Mouse (Mus musculus): Measurements from ENCODE around the gene D1Pas1. TPM values are rescaled to one million over a fixed set of nuclear protein-coding genes. Genes with fewer than 3 reads are reported as not detected.

Gene D1Pas1
- total and polyA plus RNA-seq, 2 experiments from 2014 or later = 0.05 TPM; not detected in 1

DNA sequence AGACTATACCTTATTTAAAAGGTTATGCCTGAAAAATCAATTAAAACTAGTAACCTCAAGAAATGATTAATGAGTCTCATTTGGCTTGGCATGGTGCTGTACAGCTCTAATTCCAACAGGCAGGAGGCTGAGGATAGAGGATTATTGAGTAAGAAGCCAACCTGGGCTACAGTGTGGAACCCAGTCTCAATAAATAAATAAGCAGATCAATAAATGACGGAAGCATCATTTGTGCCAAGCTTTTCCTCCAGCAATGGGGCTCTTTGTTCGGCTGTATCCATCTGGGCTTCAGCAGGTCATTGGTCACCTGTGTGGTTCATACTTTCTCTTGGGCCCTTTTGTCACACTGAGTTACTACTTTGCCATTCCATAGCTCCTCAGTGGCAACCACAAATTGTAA is 46.9 kb downstream of the D1Pas1 start:
- H3K27ac ChIP-seq (ENCODE audit: low read depth) = no peak overlapping the region
- no peak for ATAC-seq (ENCODE audit: insufficient read depth, low read depth)
- 86% methylated on average over 2 of the region's 2 CpGs for WGBS

DNA sequence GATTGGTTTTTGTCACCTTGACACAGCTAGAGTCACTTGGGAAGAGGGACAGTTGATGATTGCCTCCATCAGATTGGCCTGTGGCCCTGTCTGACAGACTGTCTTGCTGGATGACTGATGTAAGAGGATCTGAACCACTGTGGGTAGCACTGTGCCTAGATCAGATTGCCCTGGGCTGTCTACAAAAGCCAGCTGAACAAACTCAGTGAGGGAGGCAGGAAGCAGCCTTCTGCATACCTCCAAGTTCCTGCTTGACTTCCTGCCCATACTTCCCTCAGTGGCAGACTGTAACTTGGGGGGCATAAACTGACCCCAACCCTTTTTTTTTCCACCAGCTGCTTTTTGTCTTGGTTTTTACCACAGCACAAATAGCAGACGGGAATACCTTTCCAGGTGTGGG is 48.5 kb downstream of the D1Pas1 start:
- 75% methylated on average over 1 of the region's 1 CpGs for WGBS
- H3K9me3 ChIP-seq (replicated peaks; ENCODE audit: control insufficient read depth, low read length) = no peaks in the 10 kb centered on the region
- no peak for DNase-seq (ENCODE audit: low spot score)

More for the DNA sequence above, 46.9 kb downstream of the D1Pas1 start:
- H3K27me3 ChIP-seq (ENCODE audit: control insufficient read depth, insufficient read depth, low read length) = no peaks in the 10 kb centered on the region
- no peaks in the 10 kb centered on the region for H3K36me3 ChIP-seq (replicated peaks; ENCODE audit: control insufficient read depth, insufficient read depth, low read length)
- no peak for TF ChIP-seq EP300 (IDR thresholded peaks at IDR 0.05; ENCODE audit: low read depth)
- no peak for TF ChIP-seq CTCF (IDR thresholded peaks at IDR 0.05; ENCODE audit: low read depth)
- no peak overlapping the region for H3K4me2 ChIP-seq (ENCODE audit: low read depth, low read length)
- H3K9me3 ChIP-seq (replicated peaks; ENCODE audit: control insufficient read depth, low read length) = no peaks in the 10 kb centered on the region
- no peak overlapping the region for H3K4me3 ChIP-seq (ENCODE audit: low read depth, low read length)
- no peak for DNase-seq (ENCODE audit: low spot score)
- H3K9ac ChIP-seq (replicated peaks; ENCODE audit: low read depth, low read length) = no peak overlapping the region
- no peaks in the 10 kb centered on the region for H3K4me1 ChIP-seq (ENCODE audit: control insufficient read depth, insufficient read depth)

DNA sequence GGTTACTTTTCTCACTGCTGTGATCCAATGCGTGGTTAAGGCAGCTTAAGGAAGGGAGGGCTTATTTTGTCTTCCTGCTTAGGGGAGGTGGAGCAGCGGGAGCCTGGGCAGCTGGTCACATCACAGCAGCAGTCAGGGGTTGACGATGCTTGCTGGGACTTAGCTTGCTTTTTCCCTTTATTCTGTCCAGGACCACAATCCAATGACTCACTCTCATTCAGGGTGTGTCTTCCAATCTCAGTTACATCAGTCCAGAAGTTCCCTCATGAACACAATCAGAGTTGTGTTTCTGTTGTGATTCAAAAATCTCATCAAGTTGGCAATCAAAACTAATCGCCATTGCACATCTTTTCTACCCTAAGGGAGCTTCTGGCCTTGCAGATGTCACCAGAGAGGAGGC is 48.9 kb downstream of the D1Pas1 start:
- H3K36me3 ChIP-seq (replicated peaks; ENCODE audit: control insufficient read depth, insufficient read depth, low read length) = no peaks in the 10 kb centered on the region
- no peaks in the 10 kb centered on the region for H3K9me3 ChIP-seq (replicated peaks; ENCODE audit: control insufficient read depth, low read length)
- no peak overlapping the region for H3K27ac ChIP-seq (ENCODE audit: low read depth)
- no peaks in the 10 kb centered on the region for H3K27me3 ChIP-seq (ENCODE audit: control insufficient read depth, insufficient read depth, low read length)
- no peaks in the 10 kb centered on the region for H3K4me1 ChIP-seq (ENCODE audit: control insufficient read depth, insufficient read depth)
- DNase-seq (ENCODE audit: low spot score) (no peak), ATAC-seq (ENCODE audit: insufficient read depth, low read depth) (no peak)
- no peak overlapping the region for H3K4me3 ChIP-seq (ENCODE audit: low read depth, low read length)
- no peak for TF ChIP-seq CTCF (IDR thresholded peaks at IDR 0.05; ENCODE audit: low read depth)
- TF ChIP-seq EP300 (IDR thresholded peaks at IDR 0.05; ENCODE audit: low read depth) = no peak
- no peak overlapping the region for H3K9ac ChIP-seq (replicated peaks; ENCODE audit: low read depth, low read length)
- WGBS = 51% methylated on average over 4 of the region's 4 CpGs
- H3K4me2 ChIP-seq (ENCODE audit: low read depth, low read length) = no peak overlapping the region

More for the DNA sequence above, 48.5 kb downstream of the D1Pas1 start:
- Histone ChIP-seq H3K4me2 (ENCODE audit: low read depth, low read length) (no peak overlapping the region), H3K27ac (ENCODE audit: low read depth) (no peak overlapping the region), H3K4me1 (ENCODE audit: control insufficient read depth, insufficient read depth) (no peaks in the 10 kb centered on the region), H3K4me3 (ENCODE audit: low read depth, low read length) (no peak overlapping the region), H3K36me3 (replicated peaks; ENCODE audit: control insufficient read depth, insufficient read depth, low read length) (no peaks in the 10 kb centered on the region), H3K9ac (replicated peaks; ENCODE audit: low read depth, low read length) (no peak overlapping the region), H3K27me3 (ENCODE audit: control insufficient read depth, insufficient read depth, low read length) (no peaks in the 10 kb centered on the region)
- no peak for TF ChIP-seq CTCF (IDR thresholded peaks at IDR 0.05; ENCODE audit: low read depth)
- TF ChIP-seq EP300 (IDR thresholded peaks at IDR 0.05; ENCODE audit: low read depth) = no peak
- no peak for ATAC-seq (ENCODE audit: insufficient read depth, low read depth)

DNA sequence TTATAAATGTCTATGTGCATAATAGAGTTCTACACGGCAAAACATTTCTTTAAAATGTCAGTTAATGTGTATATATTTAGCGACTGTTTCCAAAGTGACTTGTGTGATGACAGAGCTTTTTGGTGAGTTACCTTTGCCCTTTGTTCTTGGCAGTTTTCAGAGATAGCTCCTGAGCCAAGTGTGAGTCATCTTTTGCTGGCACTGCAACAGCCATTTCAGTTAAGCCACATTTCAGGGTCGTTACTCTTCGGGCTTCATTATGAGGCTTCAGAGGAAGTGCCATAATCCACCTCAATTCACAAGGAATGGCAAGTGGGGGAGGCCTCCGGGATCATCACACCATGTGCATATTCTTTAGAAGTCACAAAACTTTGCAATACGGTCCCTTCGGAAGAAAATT is 52.8 kb downstream of the D1Pas1 start:
- no peak for ATAC-seq (ENCODE audit: insufficient read depth, low read depth)
- 60% methylated on average over 7 of the region's 7 CpGs for whole genome bisulfite sequencing

More for the DNA sequence above, 52.8 kb downstream of the D1Pas1 start:
- no peak overlapping the region for H3K4me3 ChIP-seq (ENCODE audit: low read depth, low read length)
- no peak overlapping the region for H3K4me2 ChIP-seq (ENCODE audit: low read depth, low read length)
- DNase-seq (ENCODE audit: low spot score) = no peak
- H3K9ac ChIP-seq (replicated peaks; ENCODE audit: low read depth, low read length) = no peak overlapping the region
- no peak overlapping the region for H3K27ac ChIP-seq (ENCODE audit: low read depth)
- H3K27me3 ChIP-seq (ENCODE audit: control insufficient read depth, insufficient read depth, low read length) = no peaks in the 10 kb centered on the region
- H3K4me1 ChIP-seq (ENCODE audit: control insufficient read depth, insufficient read depth) = no peaks in the 10 kb centered on the region
- no peak for TF ChIP-seq CTCF (IDR thresholded peaks at IDR 0.05; ENCODE audit: low read depth)
- no peaks in the 10 kb centered on the region for H3K36me3 ChIP-seq (replicated peaks; ENCODE audit: control insufficient read depth, insufficient read depth, low read length)
- H3K9me3 ChIP-seq (replicated peaks; ENCODE audit: control insufficient read depth, low read length) = no peaks in the 10 kb centered on the region

Other genes with a start within 250 kb of the D1Pas1 start
- gene Rrp15, start 218.1 kb upstream of the D1Pas1 start, total RNA-seq (2014; rRNA removed; ENCODE audit: low replicate concordance) = 1.6 and 4.7 TPM in 2 replicates
- gene Rrp15, start 218.1 kb upstream of the D1Pas1 start, polyA plus RNA-seq (2015; fragmentation: Nextera tagmentation; extraction: Ambion mirVana) = 19.2 and 21.8 TPM in 2 replicates
- 0.15 TPM in 1 of 2 replicates, not detected in the other for gene Spata17, start 248.0 kb downstream of the D1Pas1 start, total RNA-seq (2014; rRNA removed; ENCODE audit: low replicate concordance)
- 1.1 and 1.2 TPM in 2 replicates for gene Spata17, start 248.0 kb downstream of the D1Pas1 start, polyA plus RNA-seq (2015; fragmentation: Nextera tagmentation; extraction: Ambion mirVana)
- 9.2 and 11.8 TPM in 2 replicates for gene Gpatch2, start 248.1 kb downstream of the D1Pas1 start, total RNA-seq (2014; rRNA removed; ENCODE audit: low replicate concordance)
- 6.9 and 7.4 TPM in 2 replicates for gene Gpatch2, start 248.1 kb downstream of the D1Pas1 start, polyA plus RNA-seq (2015; fragmentation: Nextera tagmentation; extraction: Ambion mirVana)